Mouse (Mus musculus) hindbrain, embryonic 16.5 days (tissue): ENCODE measurements around the gene Atf7ip. TPM values are rescaled to one million over a fixed set of nuclear protein-coding genes. Genes with fewer than 3 reads are reported as not detected.

Experiments used
- ATAC-seq: fragments of 200-750 bp; cut with Nextera tagmentation; 2 replicates; pipeline ENCODE4 v1.8.0; 2017; ENCODE audit warnings: moderate TSS enrichment, moderate library complexity
- H3K27ac ChIP-seq: fragments of 300-500 bp; sonication (generic); 2 replicates; pipeline ENCODE4 v1.5.1; 2014; ENCODE audit warnings: low read depth, mild to moderate bottlenecking, control low read depth, low read length, moderate library complexity
- H3K27me3 ChIP-seq: fragments of 300-500 bp; sonication (generic); replicated peaks from 2 replicates; pipeline ENCODE4 v1.6.1; 2014; ENCODE audit warnings: low read length; ENCODE audit not compliant: control insufficient read depth, insufficient read depth
- H3K36me3 ChIP-seq: fragments of 300-500 bp; sonication (generic); 2 replicates; pipeline ENCODE4 v1.6.1; 2014; ENCODE audit warnings: mild to moderate bottlenecking, low read length, moderate library complexity, mixed read lengths; ENCODE audit not compliant: control insufficient read depth, insufficient read depth
- H3K4me1 ChIP-seq: fragments of 300-500 bp; sonication (generic); 2 replicates; pipeline ENCODE4 v1.6.1; 2014; ENCODE audit warnings: low read depth, low read length; ENCODE audit not compliant: control insufficient read depth, insufficient read depth
- H3K4me2 ChIP-seq: fragments of 300-500 bp; sonication (generic); 2 replicates; pipeline ENCODE4 v1.6.1; 2014; ENCODE audit warnings: mild to moderate bottlenecking, low read length, control low read depth, moderate library complexity
- H3K4me3 ChIP-seq: fragments of 300-500 bp; sonication (generic); 2 replicates; pipeline ENCODE4 v1.5.1; 2014; ENCODE audit warnings: mild to moderate bottlenecking, low read length, control low read depth, moderate library complexity
- H3K9ac ChIP-seq: fragments of 300-500 bp; sonication (generic); 2 replicates; pipeline ENCODE4 v1.6.1; 2014; ENCODE audit warnings: low read depth, mild to moderate bottlenecking, control low read depth, low read length, moderate library complexity
- H3K9me3 ChIP-seq: fragments of 300-500 bp; sonication (generic); 2 replicates; pipeline ENCODE4 v1.6.1; 2014; ENCODE audit warnings: mild to moderate bottlenecking, low read length, moderate library complexity; ENCODE audit not compliant: control insufficient read depth
- WGBS: fragments of 180-500 bp; shearing (Covaris S2); extraction: QIAGEN DNeasy Blood & Tissue Kit; methylation state at CpG from one replicate; pipeline ENCODE4 v1.1.7; 2014; 5-methylcytosine and 5-hydroxymethylcytosine counted together
- polyA plus RNA-seq: library from polyadenylated mRNA; unstranded; fragments of >200 nt; fragmentation: Nextera tagmentation; extraction: Ambion mirVana; gene quantifications from 2 replicates; pipeline ENCODE4 v1.2.1, GENCODE M21; 2015

Gene Atf7ip
- polyA plus RNA-seq, 1 experiment from 2014 or later: 30.4 TPM

DNA sequence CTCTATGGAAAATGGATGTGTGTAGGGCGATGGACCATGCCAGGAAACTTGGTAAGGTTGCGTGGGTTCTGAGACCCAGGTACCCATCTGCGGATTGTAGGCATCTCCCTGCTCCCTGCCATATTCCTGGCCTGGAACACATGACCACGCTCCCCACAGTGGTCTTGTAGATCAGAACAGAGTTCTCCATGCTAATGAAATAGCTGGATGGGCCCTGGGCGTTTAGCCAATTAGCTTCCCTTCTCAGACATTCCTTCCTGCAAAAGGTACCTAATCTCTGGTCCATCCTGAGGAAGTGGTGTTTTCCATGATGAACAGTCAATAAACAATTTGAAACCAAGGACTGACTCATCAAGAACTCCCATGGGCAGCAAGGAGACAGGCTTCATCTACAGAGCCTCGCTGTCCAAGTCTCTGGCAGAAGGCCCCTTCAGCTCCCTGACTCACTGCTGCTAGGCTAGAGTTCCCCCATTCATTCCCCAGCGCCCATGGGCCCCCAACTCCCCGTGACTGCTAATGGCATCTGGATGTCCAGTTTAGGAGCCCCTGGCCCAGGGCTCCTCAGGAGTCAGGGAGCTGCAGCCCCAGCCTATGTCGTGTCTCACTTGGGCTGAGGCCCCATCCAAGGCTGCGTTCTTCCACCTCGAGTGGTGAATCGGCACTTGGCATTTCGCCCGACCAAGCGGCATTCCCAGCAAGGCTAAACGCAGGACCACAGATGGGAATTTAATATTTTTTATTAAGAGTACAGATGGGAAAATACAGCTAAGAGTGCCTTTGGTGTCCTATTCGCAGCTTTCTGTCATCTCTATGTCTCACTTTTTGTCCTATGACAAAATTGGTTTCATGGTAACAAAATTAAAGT is 105.6 kb downstream of the Atf7ip start:
- Histone ChIP-seq H3K4me3 (no peak overlapping the region), H3K4me2 (no peak overlapping the region), H3K9me3 (no peaks in the 10 kb centered on the region), H3K9ac (no peak overlapping the region), H3K27ac (no peak overlapping the region), H3K4me1 (no peaks in the 10 kb centered on the region), H3K27me3 (no peaks in the 10 kb centered on the region), H3K36me3 (peaks cover 23% of the 10 kb centered on the region)
- ATAC-seq: no peak
- WGBS: 93% methylated on average over 17 of the region's 17 CpGs

DNA sequence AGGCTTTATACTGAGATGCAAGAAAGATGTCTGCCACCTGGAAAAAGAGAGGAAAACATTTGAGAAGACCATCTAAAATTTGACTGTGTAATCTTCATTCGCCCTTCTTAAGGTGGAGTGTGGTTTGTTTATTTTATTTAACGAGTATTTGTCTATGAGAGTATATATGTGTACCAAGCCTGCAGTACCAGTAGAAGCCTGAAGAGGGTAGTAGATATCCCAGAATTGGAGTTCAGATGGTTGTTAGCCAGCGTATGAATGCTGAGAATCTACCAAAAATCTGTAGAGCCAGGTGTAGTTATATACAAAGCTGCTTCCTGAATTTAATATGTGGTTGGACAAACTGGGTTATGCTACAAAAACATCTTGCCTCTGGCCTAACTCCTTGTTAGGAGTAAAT is 106.3 kb downstream of the Atf7ip start:
- Histone ChIP-seq H3K27ac (no peak overlapping the region), H3K4me2 (no peak overlapping the region)
- no peak for ATAC-seq

DNA sequence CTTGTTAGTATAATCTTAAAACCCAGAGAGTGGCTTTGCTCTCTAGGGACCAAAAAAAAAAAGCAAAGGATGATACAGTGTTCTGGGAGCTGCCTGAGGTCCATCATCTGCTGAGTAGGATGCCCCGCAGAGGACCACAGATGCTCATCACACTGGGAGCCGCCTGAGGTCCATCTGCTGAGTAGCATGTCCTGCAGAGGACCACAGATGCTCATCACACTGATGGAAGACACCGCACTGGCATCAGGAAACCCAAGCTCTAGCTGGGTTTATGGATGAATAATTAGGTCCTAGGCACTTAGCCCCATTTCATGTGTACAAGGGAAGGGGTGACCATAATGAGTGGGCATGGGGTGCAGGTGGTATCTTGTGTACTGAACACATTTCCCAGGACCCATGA is 108.2 kb downstream of the Atf7ip start:
- ATAC-seq: peak; percentile 70
- Histone ChIP-seq H3K4me3 (no peak overlapping the region), H3K9ac (no peak overlapping the region), H3K27me3 (no peaks in the 10 kb centered on the region), H3K27ac (no peak overlapping the region), H3K4me1 (no peaks in the 10 kb centered on the region), H3K9me3 (no peaks in the 10 kb centered on the region), H3K4me2 (no peak overlapping the region), H3K36me3 (peaks cover 8% of the 10 kb centered on the region)
- WGBS: 71% methylated on average over 3 of the region's 3 CpGs

More for the DNA sequence above, 106.3 kb downstream of the Atf7ip start:
- Histone ChIP-seq H3K4me1 (no peaks in the 10 kb centered on the region), H3K9ac (no peak overlapping the region), H3K27me3 (no peaks in the 10 kb centered on the region), H3K4me3 (no peak overlapping the region), H3K36me3 (peaks cover 18% of the 10 kb centered on the region), H3K9me3 (no peaks in the 10 kb centered on the region)
- WGBS: 98% methylated on average over 3 of the region's 3 CpGs

- H3K4me2 ChIP-seq: no peak overlapping the region
- H3K36me3 ChIP-seq: no peaks in the 10 kb centered on the region
- H3K4me1 ChIP-seq: no peaks in the 10 kb centered on the region
- H3K9me3 ChIP-seq: no peaks in the 10 kb centered on the region
- no peak overlapping the region for H3K27ac ChIP-seq
- H3K4me3 ChIP-seq: no peak overlapping the region
- 55% methylated on average over 17 of the region's 17 CpGs for WGBS
- ATAC-seq: peak; percentile 65; the same call in 1 of the 2 replicates
- H3K27me3 ChIP-seq: no peaks in the 10 kb centered on the region
- no peak overlapping the region for H3K9ac ChIP-seq
These were observed 114.6 kb downstream of the Atf7ip start for GRCm38 (mm10) chr6:136620361-136621139.

- H3K4me1 ChIP-seq: no peaks in the 10 kb centered on the region
- H3K9ac ChIP-seq: no peak overlapping the region
- no peaks in the 10 kb centered on the region for H3K36me3 ChIP-seq
- H3K27me3 ChIP-seq: no peaks in the 10 kb centered on the region
- no peaks in the 10 kb centered on the region for H3K9me3 ChIP-seq
- no peak overlapping the region for H3K4me3 ChIP-seq
- no peak for ATAC-seq
- 95% methylated on average over 12 of the region's 12 CpGs for WGBS
- H3K4me2 ChIP-seq: no peak overlapping the region
- no peak overlapping the region for H3K27ac ChIP-seq
These were observed 119.5 kb downstream of the Atf7ip start for GRCm38 (mm10) chr6:136625421-136625820.

DNA sequence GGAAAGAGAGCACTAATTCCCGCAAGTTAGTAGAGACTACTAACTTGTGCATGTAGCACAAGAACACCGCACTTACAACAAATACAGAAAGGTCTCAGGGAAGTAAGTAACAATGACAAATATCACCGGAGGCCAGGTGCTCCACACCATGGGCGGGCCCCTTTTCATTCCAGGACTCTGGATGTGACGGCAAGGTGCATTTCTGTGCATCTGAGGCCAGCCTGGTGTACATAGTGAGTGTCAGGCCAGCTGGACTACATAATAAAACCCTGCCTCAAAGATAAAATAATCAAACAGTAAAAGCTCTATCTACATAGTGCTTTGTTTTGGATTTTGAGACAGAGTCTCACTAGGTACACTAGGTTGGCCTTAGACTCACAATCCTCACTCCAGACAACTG is 123.7 kb downstream of the Atf7ip start:
- Histone ChIP-seq H3K27ac (no peak overlapping the region), H3K4me2 (no peak overlapping the region), H3K9ac (no peak overlapping the region), H3K4me3 (no peak overlapping the region), H3K9me3 (no peaks in the 10 kb centered on the region), H3K4me1 (no peaks in the 10 kb centered on the region), H3K36me3 (no peaks in the 10 kb centered on the region), H3K27me3 (no peaks in the 10 kb centered on the region)
- 94% methylated on average over 5 of the region's 5 CpGs for WGBS
- ATAC-seq: no peak

DNA sequence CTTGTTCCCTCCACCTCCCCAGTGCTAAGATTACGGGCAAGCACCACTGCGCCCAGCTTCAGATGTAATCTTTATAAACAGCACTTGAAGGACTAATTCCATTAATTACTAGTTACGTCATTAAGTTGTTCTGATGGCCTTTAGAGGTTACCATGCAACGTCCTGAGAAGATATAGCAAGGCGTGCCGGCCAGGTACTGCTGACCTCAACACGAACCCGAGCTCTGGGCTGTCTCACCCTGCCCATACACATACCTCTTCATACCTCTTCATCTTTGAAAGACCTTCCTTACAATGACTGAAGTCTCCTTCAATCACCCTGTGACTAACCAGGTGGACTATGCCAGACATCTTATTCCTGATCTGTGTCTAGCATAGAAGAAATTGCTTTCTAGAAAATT is 125.6 kb downstream of the Atf7ip start:
- Histone ChIP-seq H3K9me3 (no peaks in the 10 kb centered on the region), H3K27me3 (no peaks in the 10 kb centered on the region), H3K4me2 (no peak overlapping the region), H3K9ac (no peak overlapping the region), H3K4me3 (no peak overlapping the region), H3K4me1 (no peaks in the 10 kb centered on the region), H3K36me3 (no peaks in the 10 kb centered on the region), H3K27ac (no peak overlapping the region)
- WGBS: 94% methylated on average over 8 of the region's 8 CpGs
- no peak for ATAC-seq

DNA sequence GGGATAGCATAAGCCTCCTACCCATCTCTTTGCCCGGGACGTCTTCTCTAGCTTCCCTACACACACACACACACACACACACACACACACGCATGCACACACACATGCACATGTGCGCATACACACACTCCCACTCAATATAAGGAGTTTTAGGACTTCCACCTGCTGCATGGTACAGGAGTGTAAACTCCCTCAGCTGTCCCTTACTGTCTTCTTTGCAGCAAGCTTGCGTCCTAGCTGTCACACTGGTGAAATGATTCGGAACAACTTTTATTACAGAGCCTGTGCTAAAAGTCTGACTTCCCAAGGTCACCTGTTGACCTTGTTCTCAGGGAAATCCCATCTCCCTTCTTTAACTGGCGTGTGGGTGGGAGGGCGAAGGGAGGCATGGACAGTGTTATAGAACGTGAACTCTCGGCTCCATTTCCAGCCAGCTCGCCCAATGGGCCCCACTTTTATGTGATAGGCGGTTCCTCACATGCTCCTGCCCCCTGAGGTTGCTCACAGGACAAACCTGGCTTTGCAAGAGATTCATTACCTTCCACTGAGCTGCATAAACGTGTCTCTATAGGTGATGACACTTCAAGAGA is 126.1 kb downstream of the Atf7ip start:
- Histone ChIP-seq H3K4me2 (no peak overlapping the region), H3K36me3 (no peaks in the 10 kb centered on the region), H3K9ac (no peak overlapping the region), H3K27me3 (no peaks in the 10 kb centered on the region), H3K9me3 (no peaks in the 10 kb centered on the region), H3K4me1 (no peaks in the 10 kb centered on the region), H3K27ac (no peak overlapping the region), H3K4me3 (no peak overlapping the region)
- WGBS: 91% methylated on average over 13 of the region's 13 CpGs
- ATAC-seq: no peak

DNA sequence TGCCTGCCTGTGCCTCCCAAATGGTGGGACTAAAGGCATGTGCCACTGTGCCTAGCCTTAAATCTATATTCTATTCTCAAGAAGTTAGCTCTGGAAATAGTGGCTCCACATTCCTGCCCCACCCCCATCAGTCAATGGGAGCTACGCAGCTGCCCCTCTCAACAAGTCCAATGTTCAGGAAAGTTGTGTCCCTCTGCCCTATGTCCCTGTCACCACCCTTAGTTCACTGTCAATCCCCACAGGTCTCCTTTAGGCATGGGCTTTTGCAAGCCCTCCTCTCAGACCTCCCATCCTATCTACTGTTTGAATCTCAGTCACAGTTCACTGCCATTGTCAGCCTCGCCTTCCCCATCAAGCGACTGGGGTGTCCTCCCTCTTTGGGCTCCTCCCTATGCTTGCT is 127.2 kb downstream of the Atf7ip start:
- no peak for ATAC-seq
- 90% methylated on average over 3 of the region's 3 CpGs for WGBS
- Histone ChIP-seq H3K27me3 (no peaks in the 10 kb centered on the region), H3K4me3 (no peak overlapping the region), H3K27ac (no peak overlapping the region), H3K4me2 (no peak overlapping the region), H3K36me3 (no peaks in the 10 kb centered on the region), H3K9ac (no peak overlapping the region), H3K4me1 (no peaks in the 10 kb centered on the region), H3K9me3 (no peaks in the 10 kb centered on the region)
